Mouse (Mus musculus) neutrophil, adult 5-6 weeks (primary cell): ENCODE measurements around the gene Mob1a. TPM values are rescaled to one million over a fixed set of nuclear protein-coding genes. Genes with fewer than 3 reads are reported as not detected.
A peak's percentile ranks its signal among the peaks of the same experiment; 100 is the strongest.

Source experiments
- ATAC-seq: fragments of 151-379, 151-347 bp; 2 replicates; pipeline ENCODE4 v1.8.0; 2017; ENCODE audit warnings: mild to moderate bottlenecking, moderate TSS enrichment; ENCODE audit not compliant: insufficient number of reproducible peaks, poor library complexity, low FRiP score, severe bottlenecking; ENCODE audit errors: extremely low read depth
- total RNA-seq: library from RNA; stranded (forward); fragments of 200-1000 nt; gene quantifications from 2 replicates; pipeline ENCODE4 v1.2.3, GENCODE M21; 2017

Gene Mob1a
- 245 and 270 TPM in 2 replicates for total RNA-seq

GRCm38 (mm10) chr6:83325525-83326393, at the start of gene Mob1a, which contains the start of gene Mthfd2:
Mob1a (plus strand) TSS chr6:83326016.
Mthfd2 (minus strand) TSS chr6:83325908.
- ATAC-seq, result peak; percentile 96

- no peak for ATAC-seq
Measured at GRCm38 (mm10) chr6:83277151-83277550, 48.7 kb upstream of the Mob1a start.

- no peak for ATAC-seq
Measured at GRCm38 (mm10) chr6:83278881-83279280, 46.9 kb upstream of the Mob1a start.

GRCm38 (mm10) chr6:83280256-83280955, 45.4 kb upstream of the Mob1a start:
- no peak for ATAC-seq

GRCm38 (mm10) chr6:83300447-83301229, 25.2 kb upstream of the Mob1a start:
- no peak for ATAC-seq

GRCm38 (mm10) chr6:83301294-83301693, 24.5 kb upstream of the Mob1a start:
- ATAC-seq, result no peak

- no peak for ATAC-seq
Measured at GRCm38 (mm10) chr6:83302264-83302663, 23.6 kb upstream of the Mob1a start.

- no peak for ATAC-seq
Measured at GRCm38 (mm10) chr6:83309017-83309416, 16.8 kb upstream of the Mob1a start.

- no peak for ATAC-seq
Measured at GRCm38 (mm10) chr6:83311206-83311605, 14.6 kb upstream of the Mob1a start.

GRCm38 (mm10) chr6:83312021-83312420, 13.8 kb upstream of the Mob1a start:
- ATAC-seq, result no peak

- no peak for ATAC-seq
Measured at GRCm38 (mm10) chr6:83312514-83312913, 13.3 kb upstream of the Mob1a start.

- no peak for ATAC-seq
Measured at GRCm38 (mm10) chr6:83315293-83315692, 10.5 kb upstream of the Mob1a start.

GRCm38 (mm10) chr6:83316022-83316421, 9.8 kb upstream of the Mob1a start:
- no peak for ATAC-seq

GRCm38 (mm10) chr6:83317108-83317741, 8.6 kb upstream of the Mob1a start:
- peak; percentile 85 for ATAC-seq

GRCm38 (mm10) chr6:83321927-83322326, 3.9 kb upstream of the Mob1a start:
- ATAC-seq, result no peak

GRCm38 (mm10) chr6:83322794-83323193, 3.0 kb upstream of the Mob1a start:
- ATAC-seq, result no peak

GRCm38 (mm10) chr6:83323652-83324419, 2.0 kb upstream of the Mob1a start:
- ATAC-seq, result no peak

GRCm38 (mm10) chr6:83326394-83326736, 549 bp downstream of the Mob1a start:
- ATAC-seq, result no peak
